Mouse (Mus musculus) liver, postnatal 0 days (tissue): ENCODE data around the gene Olfr312. TPM values are rescaled to one million over a fixed set of nuclear protein-coding genes. Genes with fewer than 3 reads are reported as not detected.
A peak's percentile ranks its signal among the peaks of the same experiment; 100 is the strongest.
"Not testable (repeated sequence)": the region's sequence is repeated elsewhere in the genome, so short reads cannot be mapped to it uniquely, and the experiment has no call there.

Experiments
- ATAC-seq: fragments of 200-750 bp; cut with Nextera tagmentation; 2 replicates; pipeline ENCODE4 v1.8.0; 2017; ENCODE audit warnings: mild to moderate bottlenecking, moderate library complexity
- DNase-seq: peaks from one replicate; pipeline ENCODE4 v3.0.0-alpha.2; 2016
- H3K27ac ChIP-seq: fragments of 300-500 bp; sonication (generic); 2 replicates; pipeline ENCODE4 v1.5.1; 2014; ENCODE audit warnings: antibody characterized with exemption, moderate library complexity, mild to moderate bottlenecking, low read depth
- H3K27me3 ChIP-seq: fragments of 300-500 bp; sonication (generic); 2 replicates; pipeline ENCODE4 v1.6.1; 2014; ENCODE audit warnings: low read length, control low read depth, mixed read lengths; ENCODE audit not compliant: insufficient read depth
- H3K36me3 ChIP-seq: fragments of 300-500 bp; sonication (generic); replicated peaks from 2 replicates; pipeline ENCODE4 v1.6.1; 2014; ENCODE audit warnings: mild to moderate bottlenecking, control low read depth, low read length, moderate library complexity, mixed read lengths; ENCODE audit not compliant: insufficient read depth
- H3K4me1 ChIP-seq: fragments of 300-500 bp; sonication (generic); 2 replicates; pipeline ENCODE4 v1.6.1; 2014; ENCODE audit warnings: antibody characterized with exemption, mild to moderate bottlenecking, control low read depth; ENCODE audit not compliant: insufficient read depth
- H3K4me2 ChIP-seq: fragments of 300-500 bp; sonication (generic); 2 replicates; pipeline ENCODE4 v1.6.1; 2014; ENCODE audit warnings: low read depth, mild to moderate bottlenecking, low read length, moderate library complexity, mixed read lengths
- H3K4me3 ChIP-seq: fragments of 300-500 bp; sonication (generic); 2 replicates; pipeline ENCODE4 v1.5.1; 2014; ENCODE audit warnings: low read depth, low read length
- H3K9ac ChIP-seq: fragments of 300-500 bp; sonication (generic); replicated peaks from 2 replicates; pipeline ENCODE4 v1.6.1; 2014; ENCODE audit warnings: mild to moderate bottlenecking, moderate library complexity
- H3K9me3 ChIP-seq: fragments of 300-500 bp; sonication (generic); 2 replicates; pipeline ENCODE4 v1.6.1; 2016; ENCODE audit warnings: mild to moderate bottlenecking, control low read depth, low read length, mixed read lengths
- CTCF ChIP-seq: sonication (generic); IDR thresholded peaks from 2 replicates; pipeline ENCODE4 v1.5.1; 2016; ENCODE audit warnings: antibody characterized with exemption, low read depth
- EP300 ChIP-seq: IDR thresholded peaks from 2 replicates; pipeline ENCODE4 v1.6.1; 2016; ENCODE audit warnings: antibody characterized with exemption, low read depth, mild to moderate bottlenecking
- WGBS: fragments of 180-500 bp; shearing (Covaris S2); extraction: QIAGEN DNeasy Blood & Tissue Kit; methylation state at CpG from one replicate; pipeline ENCODE4 v1.1.7; 2014; ENCODE audit not compliant: insufficient replicate concordance; 5-methylcytosine and 5-hydroxymethylcytosine counted together
- polyA plus RNA-seq: library from polyadenylated mRNA; unstranded; fragments of >200 nt; fragmentation: Nextera tagmentation; extraction: Ambion mirVana; gene quantifications from 2 replicates; pipeline ENCODE4 v1.2.1, GENCODE M21; 2015

Gene Olfr312
- polyA plus RNA-seq, 1 experiment from 2014 or later, result not detected

DNA sequence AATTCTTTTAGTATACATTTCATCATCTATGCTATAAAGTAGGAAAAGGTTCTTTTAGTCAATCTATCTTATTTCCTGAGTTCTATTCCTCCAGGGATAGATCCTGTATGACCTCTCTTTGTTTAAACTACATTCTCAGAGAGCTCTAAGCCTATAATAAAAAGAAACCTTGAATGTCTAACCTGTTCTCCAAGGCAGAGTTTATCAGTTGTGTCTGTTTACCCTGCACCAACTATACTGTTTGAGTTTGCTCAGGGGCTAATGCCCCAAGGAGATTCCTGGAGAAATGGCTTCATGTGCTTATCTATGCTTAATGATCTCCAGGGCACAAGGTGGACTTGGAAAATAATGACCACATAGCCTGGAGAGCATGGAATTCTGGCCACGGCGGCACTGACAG, 24.6 kb upstream of the Olfr312 start:
- no peaks in the 10 kb centered on the region for H3K36me3 ChIP-seq
- 62% methylated on average over 2 of the region's 2 CpGs for WGBS
- no peak overlapping the region for H3K4me2 ChIP-seq
- no peak overlapping the region for H3K4me3 ChIP-seq
- H3K9ac ChIP-seq, result no peak overlapping the region
- H3K4me1 ChIP-seq, result peaks cover 3% of the 10 kb centered on the region; the same call in 1 of the 2 replicates
- ATAC-seq (no peak), DNase-seq (no peak)
- no peaks in the 10 kb centered on the region for H3K9me3 ChIP-seq
- no peaks in the 10 kb centered on the region for H3K27me3 ChIP-seq
- TF ChIP-seq CTCF (no peak), EP300 (no peak)
- H3K27ac ChIP-seq, result no peak overlapping the region

DNA sequence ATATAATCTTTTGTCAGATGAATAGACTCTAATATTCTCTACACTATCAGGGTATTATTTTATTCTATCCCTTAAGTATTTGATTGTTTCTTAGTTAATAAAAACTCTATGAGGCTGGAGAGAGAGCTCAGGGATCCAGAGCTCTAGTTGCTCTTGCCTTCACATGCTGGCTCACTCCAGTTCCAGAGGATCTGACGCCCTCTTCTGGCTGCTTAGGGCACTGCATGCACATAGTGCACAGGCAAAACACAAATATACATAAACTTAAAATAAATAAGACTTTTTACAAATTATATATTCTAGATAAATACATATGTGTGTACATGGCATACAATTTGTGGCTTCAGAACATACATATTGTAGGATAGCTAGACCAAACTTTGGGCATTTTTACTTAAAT, 17.0 kb upstream of the Olfr312 start:
- H3K36me3 ChIP-seq, result no peaks in the 10 kb centered on the region
- no peak overlapping the region for H3K27ac ChIP-seq
- TF ChIP-seq CTCF, result peak; percentile 55
- no peak for TF ChIP-seq EP300
- no peak overlapping the region for H3K4me3 ChIP-seq
- H3K4me1 ChIP-seq, result no peaks in the 10 kb centered on the region
- no peak overlapping the region for H3K9ac ChIP-seq
- no peak overlapping the region for H3K4me2 ChIP-seq
- 0% methylated on average over 1 of the region's 1 CpGs for WGBS
- ATAC-seq, result no peak
- no peak for DNase-seq
- H3K27me3 ChIP-seq, result no peaks in the 10 kb centered on the region
- H3K9me3 ChIP-seq, result no peaks in the 10 kb centered on the region

DNA sequence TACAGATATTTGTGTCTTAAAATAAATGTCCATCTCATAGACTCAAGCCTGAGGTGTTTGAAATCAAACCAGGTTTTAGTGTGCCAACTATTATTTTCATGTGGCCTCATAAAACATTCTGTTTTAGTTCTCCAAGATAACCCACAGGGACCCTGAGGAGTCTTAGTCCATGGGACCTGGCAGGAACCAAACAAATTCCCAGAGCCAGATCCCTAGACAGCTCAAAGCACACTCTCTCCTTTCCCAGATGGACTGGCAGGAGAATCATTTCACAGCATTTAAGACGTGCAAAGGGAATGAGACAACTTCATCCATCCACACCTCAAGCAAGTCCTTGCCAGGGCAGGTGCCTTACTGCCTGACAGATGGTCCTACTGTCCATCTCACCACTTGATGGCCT, 14.3 kb upstream of the Olfr312 start, which contains the start of gene Olfr313:
Gene Olfr313 (plus strand): TSS at position 301 of the 400 bp plus-strand sequence.
- H3K27me3 ChIP-seq, DNase-seq, H3K4me1 ChIP-seq, H3K27ac ChIP-seq, H3K9me3 ChIP-seq, ATAC-seq, H3K36me3 ChIP-seq, H3K9ac ChIP-seq, H3K4me2 ChIP-seq, H3K4me3 ChIP-seq: not testable (repeated sequence)
- 63% methylated on average over 1 of the region's 1 CpGs for WGBS

DNA sequence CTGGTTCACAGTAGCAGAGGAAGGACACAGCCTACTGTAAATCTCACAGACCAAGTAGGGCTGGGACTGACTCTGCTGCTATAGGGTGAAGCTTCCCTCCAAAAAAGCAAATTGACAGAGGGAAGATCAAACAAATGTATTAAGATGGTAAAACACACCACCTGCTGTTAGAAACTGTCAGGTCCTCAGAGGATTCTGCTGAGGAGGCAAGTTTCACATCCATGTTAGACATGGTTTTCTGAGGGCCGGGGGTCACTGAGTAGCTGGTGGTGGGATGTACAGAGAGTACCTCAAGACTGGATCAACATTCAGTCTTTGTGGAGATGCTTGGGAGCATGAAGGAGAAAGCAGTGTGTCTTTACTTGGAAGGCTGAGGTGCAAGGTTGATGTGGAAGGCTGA, 13.4 kb upstream of the Olfr312 start:
- no peak overlapping the region for H3K4me3 ChIP-seq
- ATAC-seq (no peak), DNase-seq (no peak)
- no peak overlapping the region for H3K4me2 ChIP-seq
- H3K9me3 ChIP-seq, result no peaks in the 10 kb centered on the region
- H3K9ac ChIP-seq, result no peak overlapping the region
- no peaks in the 10 kb centered on the region for H3K36me3 ChIP-seq
- 75% methylated on average over 1 of the region's 1 CpGs for WGBS
- TF ChIP-seq EP300 (no peak), CTCF (no peak)
- H3K4me1 ChIP-seq, result no peaks in the 10 kb centered on the region
- no peaks in the 10 kb centered on the region for H3K27me3 ChIP-seq
- H3K27ac ChIP-seq, result no peak overlapping the region

DNA sequence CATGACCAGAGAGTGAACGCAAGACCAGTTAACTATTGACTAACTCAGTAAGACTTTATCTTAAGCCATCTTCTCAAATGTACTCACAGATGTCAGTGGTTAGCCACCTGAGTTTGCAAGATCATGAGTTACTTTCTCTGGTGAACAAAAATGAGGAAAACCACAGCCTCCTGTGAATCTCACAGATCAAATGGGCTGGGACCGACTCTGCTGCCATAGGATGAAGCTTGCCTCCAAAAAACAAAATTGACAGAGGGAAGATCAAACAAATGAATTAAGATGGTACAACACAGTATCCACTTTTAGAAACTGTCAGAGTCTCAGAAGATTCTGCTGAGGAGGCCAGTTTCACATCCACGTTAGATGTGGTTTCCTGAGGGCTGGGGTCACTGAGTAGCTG, 727 bp downstream of the Olfr312 start:
- 53% methylated on average over 3 of the region's 3 CpGs for WGBS
- Histone ChIP-seq H3K4me2 (no peak overlapping the region), H3K9me3 (no peaks in the 10 kb centered on the region), H3K9ac (no peak overlapping the region), H3K27me3 (no peaks in the 10 kb centered on the region), H3K4me3 (no peak overlapping the region), H3K36me3 (no peaks in the 10 kb centered on the region), H3K4me1 (no peaks in the 10 kb centered on the region), H3K27ac (no peak overlapping the region)
- no peak for TF ChIP-seq CTCF
- DNase-seq (no peak), ATAC-seq (no peak)

DNA sequence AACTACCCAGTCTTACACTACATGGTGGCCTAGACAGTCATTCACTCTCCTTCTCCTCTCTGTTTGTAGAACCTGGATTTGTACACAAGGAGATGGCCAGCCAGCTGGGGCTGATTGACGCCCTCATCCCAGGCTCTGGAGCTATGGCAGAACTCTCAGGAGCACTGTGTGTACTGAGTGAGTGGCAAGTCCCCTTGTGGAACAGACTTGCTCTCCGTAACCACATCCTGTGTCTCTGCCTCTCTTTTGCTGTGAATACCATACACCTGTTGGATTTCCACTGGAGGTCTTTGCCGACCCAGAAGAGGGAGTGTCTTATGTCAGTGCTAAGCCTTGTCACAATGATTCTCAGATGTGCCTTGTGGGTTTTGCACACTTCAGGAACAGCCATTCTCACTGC, 3.5 kb downstream of the Olfr312 start:
- H3K36me3 ChIP-seq, H3K4me1 ChIP-seq: not testable (repeated sequence)

DNA sequence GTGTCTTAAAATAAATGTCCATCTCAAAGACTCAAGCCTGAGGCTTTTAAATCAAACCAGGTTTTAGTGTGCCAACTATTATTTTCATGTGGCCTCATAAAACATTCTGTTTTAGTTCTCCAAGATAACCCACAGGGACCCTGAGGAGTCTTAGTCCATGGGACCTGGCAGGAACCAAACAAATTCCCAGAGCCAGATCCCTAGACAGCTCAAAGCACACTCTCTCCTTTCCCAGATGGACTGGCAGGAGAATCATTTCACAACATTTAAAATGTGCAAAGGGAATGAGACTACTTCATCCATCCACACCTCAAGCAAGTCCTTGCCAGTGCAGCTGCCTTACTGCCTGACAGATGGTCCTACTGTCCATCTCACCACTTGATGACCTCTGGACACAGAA, 9.9 kb downstream of the Olfr312 start, which contains the start of gene Olfr311:
Gene Olfr311 (plus strand): TSS at position 301 of the 400 bp plus-strand sequence.
- not testable (repeated sequence) for H3K9me3 ChIP-seq, H3K27ac ChIP-seq, DNase-seq, H3K4me3 ChIP-seq, H3K9ac ChIP-seq, H3K4me1 ChIP-seq, H3K4me2 ChIP-seq, H3K27me3 ChIP-seq, H3K36me3 ChIP-seq, ATAC-seq

More for the DNA sequence above, 3.5 kb downstream of the Olfr312 start:
- not testable (repeated sequence) for H3K9me3 ChIP-seq, H3K9ac ChIP-seq, ATAC-seq, H3K27me3 ChIP-seq, H3K27ac ChIP-seq, H3K4me2 ChIP-seq, DNase-seq, H3K4me3 ChIP-seq
- 72% methylated on average over 3 of the region's 3 CpGs for WGBS
